Mouse (Mus musculus) midbrain, embryonic 14.5 days (tissue): Measurements from ENCODE around the gene T. TPM values are rescaled to one million over a fixed set of nuclear protein-coding genes. Genes with fewer than 3 reads are reported as not detected.

Experiments
- polyA plus RNA-seq: library from polyadenylated mRNA; unstranded; fragments of >200 nt; fragmentation: Nextera tagmentation; extraction: Ambion mirVana; gene quantifications from 2 replicates; pipeline ENCODE4 v1.2.1, GENCODE M21; 2014

T gene
- polyA plus RNA-seq, 1 experiment from 2014 or later: 0.43 TPM

Other genes starting within 250 kb of the T start
- not detected in 2 replicates for gene Ccr6, start 198.4 kb upstream of the T start, polyA plus RNA-seq
- gene Mpc1, start 151.5 kb upstream of the T start, polyA plus RNA-seq: 282 and 326 TPM in 2 replicates
- gene Sft2d1, start 123.3 kb upstream of the T start, polyA plus RNA-seq: 177 and 204 TPM in 2 replicates
- 18.3 and 20.6 TPM in 2 replicates for gene Prr18, start 97.0 kb upstream of the T start, polyA plus RNA-seq
- gene T2, start 78.4 kb upstream of the T start, polyA plus RNA-seq: 0.39 and 0.82 TPM in 2 replicates
- 14.1 and 15.2 TPM in 2 replicates for gene Pde10a, start 90.9 kb downstream of the T start, polyA plus RNA-seq
- not detected in 2 replicates for gene Gm17087, start 132.5 kb downstream of the T start, polyA plus RNA-seq